Mouse (Mus musculus): Measurements from ENCODE around the gene Ugt2a3. TPM values are rescaled to one million over a fixed set of nuclear protein-coding genes. Genes with fewer than 3 reads are reported as not detected.
"Not testable (repeated sequence)": the region's sequence is repeated elsewhere in the genome, so short reads cannot be mapped to it uniquely, and the experiment has no call there.

The Ugt2a3 gene
- total RNA-seq (2021) = not detected
- long read RNA-seq, experiment 1 = 0 reads
- long read RNA-seq, experiment 2 = 0 reads

GRCm38 (mm10) chr5:87336961-87337697 is at the start of gene Ugt2a3:
Ugt2a3 (minus strand) TSS chr5:87337195.
- Histone ChIP-seq H3K27ac (no peak within 1 kb of the TSS), H3K4me3 (no peak within 1 kb of the TSS)
- TF ChIP-seq CTCF (IDR thresholded peaks at IDR 0.05) = no peak
- intact Hi-C loops (cut with DNase I) = loop anchor here (10.0 kb wide), 1 partner anchor 482 kb away; no protein-coding TSS in a partner anchor
- DNase-seq (ENCODE audit: extremely low spot score in 1 of 2, low spot score in 2 of 2) = no peak

DNA sequence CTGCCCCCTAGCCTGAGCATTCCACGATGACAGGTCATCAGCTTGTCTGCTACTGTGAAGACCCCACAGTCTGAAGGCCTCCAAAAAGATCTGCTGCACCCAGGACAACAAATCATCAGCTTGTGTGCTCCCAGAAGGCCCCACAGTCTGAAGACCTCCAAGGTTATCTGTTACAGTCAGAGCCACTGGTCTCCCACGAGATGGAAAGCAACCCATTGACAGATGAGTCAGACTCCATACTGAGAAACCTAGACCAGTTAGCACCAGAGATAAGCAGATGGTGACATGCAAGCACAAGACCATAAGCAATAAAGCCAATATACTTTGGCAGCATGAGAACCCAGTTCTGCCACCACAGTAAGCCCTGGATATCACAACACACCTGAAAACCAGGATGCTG is 43.2 kb upstream of the Ugt2a3 start:
- no peak for TF ChIP-seq CTCF (IDR thresholded peaks at IDR 0.05)
- intact Hi-C loops (cut with DNase I) = no loop called here
- DNase-seq (ENCODE audit: extremely low spot score in 1 of 2, low spot score in 2 of 2) = no peak
- Histone ChIP-seq H3K4me3 (no peak overlapping the region), H3K27ac (no peak overlapping the region)

DNA sequence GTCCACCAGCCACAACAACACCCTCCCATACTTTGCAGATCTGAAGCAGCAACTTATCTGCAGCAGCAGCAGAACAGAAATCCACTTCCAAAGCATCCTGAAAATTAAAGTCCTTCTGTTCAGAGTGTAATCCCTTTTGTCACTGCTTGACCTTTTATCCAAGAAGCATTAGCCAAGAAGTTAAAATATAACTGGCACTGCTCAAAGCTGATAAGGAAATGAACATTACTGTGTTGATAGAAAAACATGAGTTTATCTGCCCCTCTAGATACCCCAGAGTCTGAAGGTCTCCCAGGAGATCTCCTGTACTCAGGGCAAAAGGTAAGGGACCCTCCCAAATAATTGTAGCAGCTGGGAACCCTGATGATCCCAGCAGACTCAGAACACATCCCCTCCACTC is 42.8 kb upstream of the Ugt2a3 start:
- Histone ChIP-seq H3K4me3 (no peak overlapping the region), H3K27ac (no peak overlapping the region)
- no peak for TF ChIP-seq CTCF (IDR thresholded peaks at IDR 0.05)
- no peak for DNase-seq (ENCODE audit: extremely low spot score in 1 of 2, low spot score in 2 of 2)
- intact Hi-C loops (cut with DNase I) = no loop called here

DNA sequence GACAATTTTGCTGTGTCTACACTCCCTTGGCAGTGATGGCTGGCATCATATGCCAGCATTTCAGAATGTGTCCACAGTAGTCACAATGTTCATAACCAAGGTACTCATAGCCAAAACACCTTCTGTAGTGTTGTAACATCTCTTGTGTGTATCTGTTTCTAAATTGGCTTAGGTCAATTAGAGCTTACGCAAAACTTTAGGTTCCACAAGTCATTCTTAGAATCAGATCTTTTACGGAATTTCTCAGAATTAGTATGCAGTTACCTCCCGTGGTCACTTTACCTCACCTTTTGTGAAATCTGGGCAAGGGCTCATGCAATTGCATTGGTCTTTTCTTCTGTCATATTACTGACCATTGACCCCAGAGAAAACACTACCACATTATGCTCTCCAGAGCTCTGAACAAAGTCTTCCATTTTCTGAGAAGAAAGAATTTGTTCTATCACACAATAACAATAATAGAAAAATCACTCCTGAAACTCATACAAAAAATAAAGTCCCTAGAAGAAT is 38.9 kb upstream of the Ugt2a3 start:
- no peak for DNase-seq (ENCODE audit: extremely low spot score in 1 of 2, low spot score in 2 of 2)
- Histone ChIP-seq H3K27ac (no peak overlapping the region), H3K4me3 (no peak overlapping the region)
- intact Hi-C loops (cut with DNase I) = no loop called here
- TF ChIP-seq CTCF (IDR thresholded peaks at IDR 0.05) = no peak

GRCm38 (mm10) chr5:87373502-87373863 is 36.5 kb upstream of the Ugt2a3 start:
- H3K27ac ChIP-seq = no peak overlapping the region
- no peak for DNase-seq (ENCODE audit: extremely low spot score in 1 of 2, low spot score in 2 of 2)
- H3K4me3 ChIP-seq = no peak overlapping the region
- intact Hi-C loops (cut with DNase I) = no loop called here
- TF ChIP-seq CTCF (IDR thresholded peaks at IDR 0.05) = no peak

DNA sequence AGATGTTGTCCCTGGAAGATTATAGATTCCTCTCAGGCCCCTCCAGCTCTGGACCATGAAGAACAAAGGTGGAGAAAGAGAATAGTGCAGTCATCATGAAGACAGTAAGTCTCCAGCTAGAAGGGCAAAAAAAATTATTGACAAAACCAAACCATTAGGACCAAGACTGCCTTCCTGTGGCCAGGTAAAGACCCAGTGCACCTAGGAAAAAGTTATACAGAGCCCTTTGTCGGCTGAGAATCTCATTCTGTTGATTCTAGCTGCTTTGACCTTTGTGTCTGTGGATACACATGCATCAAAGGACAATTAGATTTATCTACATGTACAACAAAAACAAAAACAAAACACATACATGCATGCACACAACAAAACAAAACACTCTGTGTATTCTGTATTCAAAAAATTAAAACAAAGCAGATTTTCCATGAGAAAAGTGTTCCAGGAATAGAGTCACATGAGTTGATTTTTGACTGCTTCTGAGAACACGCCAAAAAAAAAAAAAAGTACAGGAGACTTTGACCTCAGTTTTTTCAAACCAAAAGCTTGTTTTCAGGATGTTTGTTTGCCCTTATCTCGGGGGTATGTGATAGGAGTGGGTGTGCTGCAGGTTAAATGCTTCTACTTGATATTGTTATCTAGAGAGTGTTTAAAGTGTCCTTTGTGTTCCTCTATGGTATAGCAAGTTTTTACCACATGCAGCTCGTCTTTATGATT is 36.0 kb upstream of the Ugt2a3 start:
- H3K4me3 ChIP-seq; intact Hi-C loops (cut with DNase I); H3K27ac ChIP-seq: not testable (repeated sequence)

DNA sequence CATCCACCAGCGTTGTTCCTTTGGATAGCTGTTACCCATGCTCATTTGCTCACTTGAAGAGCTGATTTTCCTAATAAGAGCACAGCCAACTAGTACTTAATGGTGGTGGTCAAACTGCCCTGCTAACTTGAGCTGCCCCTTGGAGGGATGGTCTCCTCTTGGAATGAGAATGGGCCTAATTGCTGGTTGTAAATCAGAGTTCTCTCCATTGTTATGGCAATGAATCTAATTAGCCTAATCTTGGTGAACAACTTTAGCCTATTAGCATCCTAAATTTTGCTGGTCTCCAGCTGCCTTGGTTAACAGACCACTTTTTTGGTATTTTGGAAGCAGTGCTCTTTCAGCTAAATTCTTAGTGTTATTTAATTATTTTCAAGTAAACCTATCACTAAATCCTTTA is 13.4 kb upstream of the Ugt2a3 start:
- Histone ChIP-seq H3K4me3 (no peak overlapping the region), H3K27ac (no peak overlapping the region)
- intact Hi-C loops (cut with DNase I) = no loop called here
- no peak for DNase-seq (ENCODE audit: extremely low spot score in 1 of 2, low spot score in 2 of 2)
- TF ChIP-seq CTCF (IDR thresholded peaks at IDR 0.05) = no peak

More for the DNA sequence above, 36.0 kb upstream of the Ugt2a3 start:
- not testable (repeated sequence) for DNase-seq (ENCODE audit: extremely low spot score in 1 of 2, low spot score in 2 of 2)

DNA sequence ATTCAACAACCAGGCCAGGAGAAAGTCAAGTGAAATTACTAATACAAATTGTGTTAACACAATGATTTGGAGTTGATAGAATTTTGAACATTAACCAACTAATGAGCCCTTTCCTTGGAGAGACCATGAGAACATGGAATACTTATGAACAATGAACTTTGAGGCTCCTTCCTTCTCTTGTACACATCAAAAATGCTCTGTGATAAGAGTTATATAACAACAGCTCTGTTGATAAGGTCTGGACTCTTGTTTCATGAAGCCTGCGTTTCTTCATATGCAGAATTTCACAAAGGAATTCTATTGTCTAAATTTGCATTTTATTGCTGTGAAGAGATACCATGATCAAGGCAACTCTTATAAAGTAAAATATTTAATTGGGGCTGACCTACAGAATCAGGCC is 12.2 kb upstream of the Ugt2a3 start:
- intact Hi-C loops (cut with DNase I); H3K4me3 ChIP-seq; H3K27ac ChIP-seq; DNase-seq (ENCODE audit: extremely low spot score in 1 of 2, low spot score in 2 of 2): not testable (repeated sequence)

DNA sequence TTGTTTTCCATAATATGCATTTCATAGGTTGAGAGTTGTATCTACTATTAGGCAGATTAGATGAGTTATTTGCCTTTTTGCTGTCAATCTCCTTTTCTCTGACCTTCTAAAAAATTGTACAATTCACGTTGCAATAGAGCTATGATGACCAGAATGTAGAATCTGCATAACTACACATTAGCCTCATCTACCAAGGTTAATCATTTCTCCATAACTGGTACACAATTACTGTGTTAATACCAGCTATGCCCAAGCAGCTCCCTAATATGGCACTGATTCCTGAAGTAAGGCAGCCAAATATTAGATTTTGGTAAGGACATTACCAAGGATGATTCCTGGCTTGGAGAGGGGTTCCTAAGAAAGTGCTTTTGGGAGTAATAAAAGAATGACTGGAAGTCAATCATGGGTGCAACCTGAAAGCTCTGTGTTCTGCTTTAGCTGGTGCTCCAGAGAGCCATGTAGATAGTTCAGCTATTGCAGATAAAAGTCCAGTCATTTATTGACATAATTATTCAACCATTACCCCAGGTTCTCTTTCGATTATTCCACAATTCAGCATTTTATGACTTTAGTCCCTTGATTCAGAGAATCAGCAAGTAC is 10.6 kb upstream of the Ugt2a3 start:
- H3K27ac ChIP-seq; H3K4me3 ChIP-seq; intact Hi-C loops (cut with DNase I); DNase-seq (ENCODE audit: extremely low spot score in 1 of 2, low spot score in 2 of 2): not testable (repeated sequence)

DNA sequence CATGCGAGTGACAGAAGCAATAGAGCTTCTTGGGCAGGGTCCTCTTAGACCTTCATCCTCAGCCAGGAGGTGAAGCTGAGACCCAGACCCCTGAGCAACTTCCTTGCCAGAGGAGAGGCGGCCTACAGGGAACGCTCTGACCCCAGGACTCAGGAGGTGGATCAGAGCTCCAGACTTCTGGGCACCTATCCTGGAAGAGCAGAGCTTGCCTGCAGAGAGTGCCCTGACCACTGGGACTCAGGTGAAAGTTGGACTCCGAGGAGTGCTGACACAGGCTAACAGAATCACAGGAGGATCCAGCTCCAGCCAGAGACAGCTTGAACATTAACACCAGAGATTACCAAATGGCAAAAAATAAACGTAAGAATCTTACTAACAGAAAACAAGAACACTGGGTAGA is 3.5 kb upstream of the Ugt2a3 start:
- DNase-seq (ENCODE audit: extremely low spot score in 1 of 2, low spot score in 2 of 2) = no peak
- H3K27ac ChIP-seq = no peak overlapping the region
- no peak for TF ChIP-seq CTCF (IDR thresholded peaks at IDR 0.05)
- H3K4me3 ChIP-seq = no peak overlapping the region
- intact Hi-C loops (cut with DNase I) = no loop called here

DNA sequence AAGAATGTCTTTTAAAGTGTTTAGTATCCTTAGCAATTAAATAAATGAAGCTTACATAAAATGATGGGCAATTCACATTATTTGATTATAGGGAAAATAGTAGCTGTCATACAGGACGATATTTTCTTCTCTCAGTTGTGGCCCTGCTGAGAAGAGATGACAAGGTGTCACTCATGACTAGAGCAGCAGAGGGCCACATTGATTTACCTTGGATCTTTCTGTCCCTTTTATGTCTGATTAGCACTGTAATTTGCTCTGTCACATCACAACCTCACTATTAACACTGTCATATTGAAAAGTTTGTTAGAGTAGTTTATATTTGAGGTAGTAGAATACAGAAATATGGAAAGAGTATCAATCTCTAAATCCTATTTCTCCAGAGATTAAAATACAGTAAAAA is 1.8 kb downstream of the Ugt2a3 start:
- Histone ChIP-seq H3K27ac (no peak overlapping the region), H3K4me3 (no peak overlapping the region)
- no peak for TF ChIP-seq CTCF (IDR thresholded peaks at IDR 0.05)
- no peak for DNase-seq (ENCODE audit: extremely low spot score in 1 of 2, low spot score in 2 of 2)
- intact Hi-C loops (cut with DNase I) = loop anchor here (10.0 kb wide), 1 partner anchor 480 kb away; no protein-coding TSS in a partner anchor

- no peak overlapping the region for H3K4me3 ChIP-seq
- H3K27ac ChIP-seq = no peak overlapping the region
- intact Hi-C loops (cut with DNase I) = loop anchor here (5.0 to 10.0 kb wide), 2 partner anchors 446 to 479 kb away; no protein-coding TSS in a partner anchor
- DNase-seq (ENCODE audit: extremely low spot score in 1 of 2, low spot score in 2 of 2) = no peak
- peak; percentile 50 for TF ChIP-seq CTCF (IDR thresholded peaks at IDR 0.05)
These were observed 3.4 kb downstream of the Ugt2a3 start for GRCm38 (mm10) chr5:87333584-87333983.

Data from left cerebral cortex, adult 2 months (tissue).